Mouse (Mus musculus) spleen, postnatal 36 days (tissue): ENCODE data around the gene Wwc2.

Source experiments
- DNase-seq, 2 experiments: peaks; one replicate each; pipeline ENCODE4 v3.0.0; 2022; ENCODE audit warnings: low spot score in 2 of 2, mixed read lengths in 1 of 2

Gene Wwc2

DNA sequence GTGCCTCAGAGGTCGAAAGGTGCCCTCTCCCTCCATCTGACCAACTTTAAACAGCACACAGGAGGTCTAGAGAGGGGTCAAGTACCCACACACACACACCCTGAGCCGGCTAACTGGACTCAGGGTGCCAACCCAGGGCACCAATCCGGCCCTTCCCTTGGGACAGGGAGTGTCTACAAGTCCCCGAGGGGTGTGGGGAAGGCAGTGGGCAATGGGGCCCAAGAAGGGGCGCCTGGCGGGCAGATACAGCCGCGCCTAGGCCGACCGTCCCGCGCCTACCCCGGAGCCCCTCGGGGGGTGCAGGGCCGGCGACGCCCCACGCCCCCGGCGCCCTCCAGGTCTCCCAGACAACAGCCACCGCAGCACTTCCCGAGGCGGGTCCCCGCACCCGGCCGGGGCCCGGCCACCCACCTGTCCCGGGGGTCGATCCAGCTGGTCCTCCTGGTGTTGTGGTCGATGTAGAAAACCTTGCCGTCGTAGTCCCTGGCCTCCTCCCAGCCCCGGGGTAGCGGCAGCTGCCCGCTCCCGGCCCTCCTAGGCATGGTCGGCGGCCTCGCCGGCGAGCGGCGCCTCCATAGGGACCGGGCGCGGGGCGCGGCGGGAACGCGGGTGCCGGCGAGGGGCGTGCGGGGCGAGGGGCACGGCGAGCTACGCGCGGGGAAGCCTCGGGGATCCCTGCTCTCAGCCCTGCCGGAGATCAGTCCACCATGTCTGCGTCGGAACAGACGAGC lies 904 bp downstream of the Wwc2 start:
- DNase-seq, result peak in 1 of 2 experiments; percentile 9

GRCm38 (mm10) chr8:47989211-47989610 lies 1.5 kb downstream of the Wwc2 start:
- DNase-seq, result no peak

GRCm38 (mm10) chr8:47988111-47988510 lies 2.6 kb downstream of the Wwc2 start:
- DNase-seq, result no peak

DNA sequence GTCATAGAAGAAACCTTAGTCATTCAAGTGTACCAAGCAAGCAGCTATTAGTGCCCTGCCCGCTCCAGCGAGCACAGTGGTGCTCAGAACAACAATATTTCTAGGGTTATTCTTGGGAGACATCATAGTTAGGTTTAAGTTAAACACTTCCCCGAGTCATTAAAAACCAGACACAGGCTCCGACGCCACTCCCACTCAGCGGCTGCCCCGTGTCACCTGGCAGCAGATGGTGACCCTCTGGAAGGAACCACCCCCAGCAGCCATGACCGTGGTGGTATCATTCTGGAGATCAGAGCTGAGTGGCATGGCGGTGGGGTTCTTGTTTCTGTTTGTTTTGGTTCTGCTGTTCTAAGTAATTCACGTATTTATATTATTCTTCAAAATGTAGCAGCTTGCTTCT lies 5.1 kb downstream of the Wwc2 start:
- no peak for DNase-seq

GRCm38 (mm10) chr8:47985243-47985642 lies 5.5 kb downstream of the Wwc2 start:
- DNase-seq, result no peak

DNA sequence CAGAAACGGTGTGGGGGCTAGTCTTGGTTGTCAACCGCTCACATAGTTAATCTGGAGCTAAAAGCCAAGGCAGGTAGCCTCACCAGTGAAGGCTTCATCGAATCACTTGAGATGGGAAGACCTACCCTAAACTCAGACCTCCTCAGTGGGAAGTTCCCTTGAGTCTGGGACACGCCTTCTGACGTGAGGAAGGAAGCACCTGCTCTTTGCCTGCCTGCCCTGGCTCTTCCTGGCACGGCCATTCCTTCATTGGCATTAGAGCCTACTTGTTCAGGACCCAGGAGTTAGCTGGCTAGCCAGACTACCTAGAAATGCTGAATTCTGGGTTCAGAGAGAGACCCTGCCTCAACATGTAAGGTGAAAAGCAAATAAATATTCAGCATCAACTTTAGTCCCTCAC lies 9.6 kb downstream of the Wwc2 start:
- no peak for DNase-seq

DNA sequence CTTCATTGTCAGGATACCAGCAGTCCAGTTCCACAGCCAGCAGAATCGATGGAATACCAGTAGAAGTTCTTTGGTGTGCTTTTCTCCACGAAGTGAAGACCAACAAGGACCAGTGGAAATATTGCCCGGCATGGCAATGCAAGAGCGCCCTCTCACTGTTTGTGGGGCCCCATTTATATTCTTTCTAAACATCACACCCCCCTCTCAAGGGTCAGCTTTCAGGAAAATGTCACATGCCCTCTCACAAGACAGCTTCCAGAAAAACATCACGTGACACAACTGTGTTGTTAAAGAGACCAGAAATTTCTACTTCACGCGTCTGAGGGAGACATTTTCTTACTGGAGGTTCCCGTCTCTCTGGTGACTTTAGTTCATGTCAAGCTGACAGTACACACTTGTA lies 10.8 kb downstream of the Wwc2 start:
- DNase-seq, result no peak

DNA sequence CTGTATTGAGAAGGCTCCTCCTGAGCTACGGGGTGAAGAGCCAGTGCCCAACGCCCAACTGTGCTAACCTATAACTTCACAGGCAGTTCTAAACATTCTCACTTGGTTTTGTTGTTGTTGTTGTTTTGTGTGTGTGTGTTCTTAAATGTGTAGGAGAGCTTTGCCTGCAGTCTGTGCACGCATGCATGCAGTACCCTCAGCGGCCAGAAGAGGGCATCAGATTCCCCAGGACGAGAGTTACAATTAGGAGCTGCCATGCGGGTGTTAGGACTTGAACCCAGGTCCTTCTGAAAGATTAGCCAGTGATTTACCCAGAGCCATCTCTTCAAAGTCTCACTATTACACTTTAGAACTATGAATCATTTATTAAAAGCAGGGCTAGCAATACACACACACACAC lies 12.0 kb downstream of the Wwc2 start:
- no peak for DNase-seq

DNA sequence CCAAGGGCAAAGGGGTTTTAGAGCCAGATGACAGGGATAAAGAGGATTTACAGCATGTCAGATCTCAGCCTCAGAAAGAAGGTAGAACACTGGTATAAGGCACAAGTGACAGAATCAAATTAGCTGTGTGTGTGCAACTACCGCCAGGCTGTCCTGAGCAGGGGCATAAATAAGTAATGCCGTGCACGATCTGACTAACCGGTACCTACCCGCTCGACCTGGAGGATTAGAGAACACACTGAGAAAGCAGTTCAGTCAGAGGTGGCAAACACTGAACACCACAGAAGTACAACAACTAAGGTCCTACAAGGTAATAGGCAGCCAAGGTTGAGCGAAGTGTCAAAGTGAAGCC lies 15.8 kb downstream of the Wwc2 start:
- DNase-seq, result no peak

GRCm38 (mm10) chr8:47974138-47974962 lies 16.4 kb downstream of the Wwc2 start:
- DNase-seq, result no peak

GRCm38 (mm10) chr8:47971121-47971520 lies 19.6 kb downstream of the Wwc2 start:
- no peak for DNase-seq

GRCm38 (mm10) chr8:47970576-47970975 lies 20.1 kb downstream of the Wwc2 start:
- no peak for DNase-seq

GRCm38 (mm10) chr8:47967045-47967920 lies 23.4 kb downstream of the Wwc2 start:
- no peak for DNase-seq

- no peak for DNase-seq
These were observed 28.2 kb downstream of the Wwc2 start for GRCm38 (mm10) chr8:47962484-47962883.

DNA sequence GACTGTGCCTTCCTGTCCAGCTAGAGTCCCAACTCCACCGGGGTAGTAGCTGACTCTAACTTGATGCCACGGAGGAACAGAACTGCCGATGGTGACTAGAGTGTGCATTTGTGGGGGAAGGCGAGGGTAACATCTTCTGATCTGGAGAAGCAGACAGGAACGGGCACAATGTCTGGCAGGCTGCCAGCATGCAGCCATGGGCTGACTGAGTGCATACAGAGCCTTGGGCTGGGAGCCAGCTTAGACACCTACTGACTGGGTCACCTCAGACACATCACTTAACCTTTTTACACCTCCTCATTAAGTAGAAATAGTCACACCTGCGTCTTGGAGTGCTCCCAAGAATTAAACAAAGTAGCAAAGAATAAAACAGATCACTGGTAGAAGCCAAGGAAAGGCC lies 28.7 kb downstream of the Wwc2 start:
- DNase-seq, result no peak

DNA sequence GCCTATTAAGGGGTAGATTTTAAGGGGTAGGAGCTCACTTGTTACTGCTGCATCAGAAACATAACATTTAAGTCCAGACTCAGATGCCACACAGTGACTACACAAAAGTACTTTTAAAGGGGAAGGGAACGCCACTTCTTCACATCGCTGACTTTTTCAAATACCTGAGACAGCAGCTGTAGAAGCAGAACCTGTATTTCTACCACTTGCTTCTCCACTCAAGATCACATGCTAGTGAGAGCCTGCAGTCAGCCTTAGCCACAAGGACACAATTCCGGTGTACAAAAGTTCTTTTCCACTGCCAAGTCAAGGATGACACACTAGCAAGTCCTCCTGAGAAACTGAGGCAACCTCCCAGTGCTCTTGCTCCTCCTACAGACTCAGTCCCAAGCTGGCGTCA lies 33.2 kb downstream of the Wwc2 start:
- no peak for DNase-seq

DNA sequence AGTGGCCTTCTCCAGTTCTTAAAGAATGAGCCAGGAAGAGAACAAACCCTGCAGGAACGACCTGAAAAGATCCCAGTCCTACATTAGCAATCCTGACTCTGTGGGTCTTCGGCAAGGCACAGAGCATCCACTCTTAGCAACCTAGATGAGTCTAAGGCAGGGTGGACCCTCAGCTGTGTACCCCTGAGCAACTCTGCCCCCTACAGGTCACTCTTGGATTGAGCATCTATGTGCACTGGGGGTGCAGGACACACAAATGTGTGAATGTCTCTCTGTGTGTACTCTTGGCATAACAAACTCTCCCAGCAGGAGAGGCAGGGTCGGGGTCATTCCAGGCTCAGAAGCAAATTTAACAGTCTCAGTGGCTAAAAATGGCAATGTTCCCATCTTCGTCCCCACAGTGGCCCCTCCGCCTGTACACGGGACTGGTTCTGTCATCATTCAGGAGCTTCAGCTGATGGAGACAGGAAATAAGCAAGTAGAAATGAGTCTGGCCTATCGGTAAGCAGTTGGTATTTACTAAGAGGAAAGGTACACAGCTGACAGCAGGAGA lies 39.3 kb downstream of the Wwc2 start:
- DNase-seq, result peak; percentile 37 to 47

DNA sequence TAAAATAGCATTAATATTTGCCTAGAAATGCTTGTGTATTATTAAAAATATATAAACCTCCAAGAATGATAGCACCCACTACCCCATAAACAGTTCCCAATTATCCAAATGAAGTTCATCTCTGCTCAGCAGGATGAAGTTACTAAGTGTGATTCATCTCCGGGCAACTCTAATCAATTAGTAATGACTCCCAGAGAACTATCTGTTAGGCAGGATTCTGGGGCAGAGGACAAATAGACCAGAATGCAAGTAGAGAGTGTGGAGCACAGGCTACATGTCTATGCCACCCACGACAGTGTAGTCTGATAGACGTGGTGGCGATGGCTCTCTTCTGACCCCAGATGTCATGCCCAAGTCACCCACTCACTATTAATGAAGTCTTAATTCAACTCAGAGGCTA lies 41.9 kb downstream of the Wwc2 start:
- DNase-seq, result no peak

DNA sequence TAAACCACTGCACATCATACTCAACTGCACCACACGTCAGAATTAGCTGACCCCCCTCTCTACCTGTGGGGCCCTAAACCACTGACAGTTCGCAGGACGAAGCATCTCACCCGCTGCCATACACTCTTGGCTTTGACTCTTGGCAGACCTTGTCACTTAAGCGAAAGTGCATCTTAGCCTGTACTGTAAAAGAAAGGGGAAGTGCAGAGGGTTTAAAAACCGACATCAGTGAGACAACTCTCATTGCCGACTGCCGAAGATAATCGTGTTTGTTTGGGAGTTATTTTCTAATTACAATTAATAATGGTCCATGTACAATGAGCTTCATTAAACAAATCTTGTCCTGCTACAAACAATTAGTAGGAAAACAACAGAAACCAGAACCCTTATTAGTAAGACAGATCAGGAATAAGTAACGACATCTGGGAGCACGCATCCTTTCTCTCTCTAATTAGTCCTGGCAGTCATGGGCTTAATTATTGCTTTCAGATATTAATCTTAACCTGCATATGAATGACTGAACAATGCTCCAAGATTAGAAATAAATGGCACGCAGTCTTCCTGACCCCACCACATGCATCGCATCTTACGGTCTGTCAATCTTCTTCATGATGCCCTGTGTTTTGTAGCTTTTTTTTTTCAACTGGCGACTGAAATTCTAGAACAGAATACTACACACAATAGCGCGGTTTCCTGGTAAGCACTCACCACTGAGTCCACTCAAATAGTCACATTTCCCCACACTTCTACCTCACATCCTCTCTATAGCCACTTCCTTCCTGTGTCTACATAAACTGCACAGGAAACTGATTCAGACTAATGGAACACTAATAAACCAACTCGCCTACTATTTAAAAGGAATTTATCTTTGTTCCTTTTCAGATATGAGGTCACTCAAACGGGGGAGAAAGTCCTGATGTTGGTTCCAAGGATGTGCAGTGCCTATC lies 42.8 kb downstream of the Wwc2 start:
- peak; percentile 43 to 59 for DNase-seq

GRCm38 (mm10) chr8:47943049-47943448 lies 47.7 kb downstream of the Wwc2 start:
- peak in 1 of 2 experiments; percentile 6 for DNase-seq

- no peak for DNase-seq
These were observed 49.7 kb downstream of the Wwc2 start for GRCm38 (mm10) chr8:47941028-47941427.
